Mouse (Mus musculus) lung, embryonic 16.5 days (tissue): ENCODE measurements at regions not wholly inside any gene's neighbourhood (a gene's known extent, or its start where the extent isn't known, plus 50 kb on each side); places are given as distances from the start of the nearest gene placed in this dataset.

Experiments used
- ATAC-seq: fragments of 200-750 bp; cut with Nextera tagmentation; 2 replicates; pipeline ENCODE4 v1.8.0; 2017; ENCODE audit warnings: low read depth, mild to moderate bottlenecking, moderate library complexity
- H3K27ac ChIP-seq: fragments of 300-500 bp; sonication (generic); 2 replicates; pipeline ENCODE4 v1.5.1; 2014; ENCODE audit warnings: mild to moderate bottlenecking, control low read depth, low read length
- H3K27me3 ChIP-seq: fragments of 300-500 bp; sonication (generic); 2 replicates; pipeline ENCODE4 v1.6.1; 2014; ENCODE audit warnings: low read depth, low read length, mixed read lengths; ENCODE audit not compliant: control insufficient read depth, insufficient read depth
- H3K36me3 ChIP-seq: fragments of 300-500 bp; sonication (generic); 2 replicates; pipeline ENCODE4 v1.6.1; 2014; ENCODE audit warnings: low read length; ENCODE audit not compliant: control insufficient read depth, insufficient read depth
- H3K4me1 ChIP-seq: fragments of 300-500 bp; sonication (generic); replicated peaks from 2 replicates; pipeline ENCODE4 v1.6.1; 2014; ENCODE audit warnings: low read length, mixed read lengths; ENCODE audit not compliant: control insufficient read depth, insufficient read depth
- H3K4me2 ChIP-seq: fragments of 300-500 bp; sonication (generic); 2 replicates; pipeline ENCODE4 v1.6.1; 2014; ENCODE audit warnings: low read depth, low read length, control low read depth
- H3K4me3 ChIP-seq: fragments of 300-500 bp; sonication (generic); 2 replicates; pipeline ENCODE4 v1.5.1; 2014; ENCODE audit warnings: mild to moderate bottlenecking, low read length, control low read depth
- H3K9ac ChIP-seq: fragments of 300-500 bp; sonication (generic); 2 replicates; pipeline ENCODE4 v1.6.1; 2014; ENCODE audit warnings: low read length, control low read depth
- H3K9me3 ChIP-seq: fragments of 300-500 bp; sonication (generic); 2 replicates; pipeline ENCODE4 v1.6.1; 2016; ENCODE audit warnings: low read length; ENCODE audit not compliant: control insufficient read depth
- WGBS: fragments of 180-500 bp; shearing (Covaris S2); extraction: QIAGEN DNeasy Blood & Tissue Kit; methylation state at CpG from one replicate; pipeline ENCODE4 v1.1.7; 2014; 5-methylcytosine and 5-hydroxymethylcytosine counted together

GRCm38 (mm10) chr9:95316726-95317125 lies 89.8 kb downstream of the Chst2 start:
- WGBS, result 63% methylated on average over 8 of the region's 8 CpGs
- H3K4me3 ChIP-seq, result no peak overlapping the region
- no peaks in the 10 kb centered on the region for H3K36me3 ChIP-seq
- no peak overlapping the region for H3K9ac ChIP-seq
- H3K9me3 ChIP-seq, result no peaks in the 10 kb centered on the region
- H3K4me2 ChIP-seq, result no peak overlapping the region
- no peaks in the 10 kb centered on the region for H3K4me1 ChIP-seq
- H3K27ac ChIP-seq, result no peak overlapping the region
- no peaks in the 10 kb centered on the region for H3K27me3 ChIP-seq
- ATAC-seq, result no peak

DNA sequence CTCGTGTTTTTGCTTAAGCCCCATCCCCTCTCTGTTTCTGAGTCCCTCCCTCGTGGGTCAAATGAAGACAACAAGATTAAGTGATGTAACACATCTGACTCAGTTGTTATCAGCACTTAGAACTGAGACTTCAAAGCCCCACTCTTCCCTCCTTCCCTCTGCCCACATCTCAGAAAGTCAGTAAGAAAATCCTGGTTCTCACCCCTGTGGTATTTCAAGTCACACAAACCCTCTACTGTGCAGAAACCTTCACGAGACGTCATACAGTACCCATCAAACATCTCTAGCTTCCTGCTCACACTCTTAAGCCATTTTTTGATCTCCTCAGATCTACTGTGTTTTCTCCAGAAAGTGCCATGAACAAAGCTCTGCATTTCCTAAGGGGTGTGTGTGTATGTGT lies 91.4 kb downstream of the Chst2 start:
- Histone ChIP-seq H3K9ac (no peak overlapping the region), H3K27me3 (no peaks in the 10 kb centered on the region), H3K27ac (no peak overlapping the region), H3K4me2 (no peak overlapping the region), H3K36me3 (no peaks in the 10 kb centered on the region), H3K9me3 (no peaks in the 10 kb centered on the region), H3K4me1 (no peaks in the 10 kb centered on the region), H3K4me3 (no peak overlapping the region)
- 34% methylated on average over 4 of the region's 4 CpGs for WGBS
- no peak for ATAC-seq

- ATAC-seq, result no peak
- Histone ChIP-seq H3K9me3 (no peaks in the 10 kb centered on the region), H3K4me2 (no peak overlapping the region), H3K4me1 (no peaks in the 10 kb centered on the region), H3K4me3 (no peak overlapping the region), H3K27ac (no peak overlapping the region), H3K27me3 (no peaks in the 10 kb centered on the region), H3K36me3 (no peaks in the 10 kb centered on the region), H3K9ac (no peak overlapping the region)
- 76% methylated on average over 3 of the region's 3 CpGs for WGBS
Measured at GRCm38 (mm10) chr9:95311671-95312070, 94.9 kb downstream of the Chst2 start.

GRCm38 (mm10) chr9:95289008-95289407 lies 117.5 kb downstream of the Chst2 start:
- Histone ChIP-seq H3K9ac (no peak overlapping the region), H3K9me3 (no peaks in the 10 kb centered on the region), H3K27me3 (no peaks in the 10 kb centered on the region), H3K4me3 (no peak overlapping the region), H3K4me1 (no peaks in the 10 kb centered on the region), H3K36me3 (no peaks in the 10 kb centered on the region), H3K4me2 (no peak overlapping the region), H3K27ac (no peak overlapping the region)
- ATAC-seq, result no peak

- Histone ChIP-seq H3K27ac (no peak overlapping the region), H3K9me3 (no peaks in the 10 kb centered on the region), H3K4me2 (no peak overlapping the region), H3K9ac (no peak overlapping the region), H3K4me1 (peaks cover 2% of the 10 kb centered on the region; the same call in 1 of the 2 replicates), H3K4me3 (no peak overlapping the region), H3K36me3 (no peaks in the 10 kb centered on the region), H3K27me3 (no peaks in the 10 kb centered on the region)
- ATAC-seq, result no peak
- 87% methylated on average over 3 of the region's 3 CpGs for WGBS
Measured at GRCm38 (mm10) chr9:95282996-95283395, 123.5 kb downstream of the Chst2 start.

- no peak overlapping the region for H3K9ac ChIP-seq
- no peaks in the 10 kb centered on the region for H3K27me3 ChIP-seq
- ATAC-seq, result no peak
- no peaks in the 10 kb centered on the region for H3K9me3 ChIP-seq
- no peak overlapping the region for H3K4me3 ChIP-seq
- no peaks in the 10 kb centered on the region for H3K36me3 ChIP-seq
- 50% methylated on average over 2 of the region's 2 CpGs for WGBS
- H3K4me2 ChIP-seq, result no peak overlapping the region
- H3K27ac ChIP-seq, result no peak overlapping the region
- peaks cover 2% of the 10 kb centered on the region; the same call in 1 of the 2 replicates for H3K4me1 ChIP-seq
Measured at GRCm38 (mm10) chr9:95282502-95282901, 124.0 kb downstream of the Chst2 start.
